Mouse (Mus musculus) hematopoietic stem cell, adult 5-6 weeks (primary cell): ENCODE data around the gene Sfi1. TPM values are rescaled to one million over a fixed set of nuclear protein-coding genes. Genes with fewer than 3 reads are reported as not detected.
A peak's percentile ranks its signal among the peaks of the same experiment; 100 is the strongest.
"Not testable (repeated sequence)": the region's sequence is repeated elsewhere in the genome, so short reads cannot be mapped to it uniquely, and the experiment has no call there.

Experiments
- ATAC-seq, 2 experiments: fragments of 125-278 bp in 1 of 2; replicated peaks in 1 of 2; 2 replicates each; pipeline ENCODE4 v1.8.0; 2016 to 2017; ENCODE audit warnings: inconsistent platforms in 2 of 2, mild to moderate bottlenecking in 2 of 2, moderate number of reproducible peaks in 2 of 2, low read depth in 1 of 2, moderate TSS enrichment in 1 of 2; ENCODE audit not compliant: low FRiP score in 2 of 2, poor library complexity in 2 of 2, severe bottlenecking in 2 of 2, insufficient read depth in 1 of 2, low TSS enrichment in 1 of 2
- total RNA-seq: library from RNA; stranded (forward); fragments of 172-1452, 232-1000 nt; gene quantifications from 2 replicates; pipeline ENCODE4 v1.2.3, GENCODE M21; 2017

Sfi1 gene
- 26.0 and 40.1 TPM in 2 replicates for total RNA-seq

GRCm38 (mm10) chr11:3193363-3193762 lies at the start of gene Sfi1:
TSS of gene Sfi1 (minus strand) at chr11:3193463.
- ATAC-seq, result no peak

GRCm38 (mm10) chr11:3242395-3242794 lies 49.1 kb upstream of the Sfi1 start:
- no peak for ATAC-seq

GRCm38 (mm10) chr11:3235277-3235676 lies 42.0 kb upstream of the Sfi1 start:
- ATAC-seq, result no peak

- no peak for ATAC-seq
These were observed 40.4 kb upstream of the Sfi1 start for GRCm38 (mm10) chr11:3233704-3234103.

- ATAC-seq, result no peak
These were observed 39.0 kb upstream of the Sfi1 start for GRCm38 (mm10) chr11:3232248-3232647.

GRCm38 (mm10) chr11:3227113-3227512 lies 33.9 kb upstream of the Sfi1 start:
- no peak for ATAC-seq

GRCm38 (mm10) chr11:3223105-3223504 lies 29.8 kb upstream of the Sfi1 start:
- ATAC-seq, result no peak

- no peak for ATAC-seq
These were observed 19.3 kb upstream of the Sfi1 start for GRCm38 (mm10) chr11:3212526-3212925.

- ATAC-seq, result no peak
These were observed 13.5 kb upstream of the Sfi1 start for GRCm38 (mm10) chr11:3206783-3207182.

GRCm38 (mm10) chr11:3205207-3205606 lies 11.9 kb upstream of the Sfi1 start:
- no peak for ATAC-seq

GRCm38 (mm10) chr11:3203771-3204170 lies 10.5 kb upstream of the Sfi1 start:
- ATAC-seq, result no peak

GRCm38 (mm10) chr11:3202781-3203441 lies 9.6 kb upstream of the Sfi1 start:
- ATAC-seq, result peak; percentile 13 to 26; a peak in 2 of 4 replicates

GRCm38 (mm10) chr11:3202231-3202701 lies 9.0 kb upstream of the Sfi1 start, which contains the start of gene Eif4enif1:
TSS of gene Eif4enif1 (plus strand) at chr11:3202392.
- ATAC-seq, result peak in 1 of 2 experiments; percentile 16; a peak in 1 of 4 replicates

- no peak for ATAC-seq
These were observed 8.3 kb upstream of the Sfi1 start for GRCm38 (mm10) chr11:3201326-3202230.

GRCm38 (mm10) chr11:3200636-3201035 lies 7.4 kb upstream of the Sfi1 start:
- ATAC-seq, result not testable (repeated sequence)

GRCm38 (mm10) chr11:3182707-3183106 lies 10.6 kb downstream of the Sfi1 start:
- ATAC-seq, result not testable (repeated sequence)

GRCm38 (mm10) chr11:3181971-3182370 lies 11.3 kb downstream of the Sfi1 start:
- ATAC-seq, result not testable (repeated sequence)

- peak in 1 of 2 experiments; percentile 3; a peak in 1 of 4 replicates for ATAC-seq
These were observed 12.0 kb downstream of the Sfi1 start for GRCm38 (mm10) chr11:3181250-3181649.
